Mouse (Mus musculus): ENCODE measurements around the gene Ift27. TPM values are rescaled to one million over a fixed set of nuclear protein-coding genes. Genes with fewer than 3 reads are reported as not detected.

Gene Ift27
- polyA plus RNA-seq, 1 experiment from 2014 or later: 37.1 TPM

GRCm38 (mm10) chr15:78194320-78194719 lies 20.4 kb upstream of the Ift27 start:
- no peak overlapping the region for H3K27ac ChIP-seq (ENCODE audit: low read length)
- peaks cover 2% of the 10 kb centered on the region; the same call in 1 of the 2 replicates for H3K4me1 ChIP-seq (ENCODE audit: control insufficient read depth, insufficient read depth, low read length)
- ATAC-seq (replicated peaks; ENCODE audit: extremely low read depth, insufficient read depth, low FRiP score): no peak
- H3K9ac ChIP-seq (ENCODE audit: low read length): no peak overlapping the region
- peaks cover 17% of the 10 kb centered on the region for H3K27me3 ChIP-seq (ENCODE audit: control insufficient read depth, insufficient read depth, low read length)
- no peak overlapping the region for H3K4me2 ChIP-seq (ENCODE audit: low read depth, low read length)
- no peak overlapping the region for H3K4me3 ChIP-seq (ENCODE audit: low read length)
- H3K36me3 ChIP-seq (ENCODE audit: control insufficient read depth, insufficient read depth): no peaks in the 10 kb centered on the region
- H3K9me3 ChIP-seq (replicated peaks; ENCODE audit: control insufficient read depth, low read length): no peaks in the 10 kb centered on the region
- WGBS: 54% methylated on average over 3 of the region's 3 CpGs

GRCm38 (mm10) chr15:78189636-78190035 lies 15.7 kb upstream of the Ift27 start:
- Histone ChIP-seq H3K4me3 (ENCODE audit: low read length) (no peak overlapping the region), H3K4me2 (ENCODE audit: low read depth, low read length) (no peak overlapping the region), H3K27ac (ENCODE audit: low read length) (no peak overlapping the region), H3K36me3 (ENCODE audit: control insufficient read depth, insufficient read depth) (no peaks in the 10 kb centered on the region), H3K9ac (ENCODE audit: low read length) (no peak overlapping the region), H3K27me3 (ENCODE audit: control insufficient read depth, insufficient read depth, low read length) (peaks cover 9% of the 10 kb centered on the region), H3K4me1 (ENCODE audit: control insufficient read depth, insufficient read depth, low read length) (no peaks in the 10 kb centered on the region), H3K9me3 (replicated peaks; ENCODE audit: control insufficient read depth, low read length) (no peaks in the 10 kb centered on the region)
- 93% methylated on average over 7 of the region's 7 CpGs for WGBS
- ATAC-seq (replicated peaks; ENCODE audit: extremely low read depth, insufficient read depth, low FRiP score): no peak

GRCm38 (mm10) chr15:78188546-78188945 lies 14.6 kb upstream of the Ift27 start:
- no peak overlapping the region for H3K27ac ChIP-seq (ENCODE audit: low read length)
- WGBS: 77% methylated on average over 3 of the region's 3 CpGs
- no peak overlapping the region for H3K9ac ChIP-seq (ENCODE audit: low read length)
- no peaks in the 10 kb centered on the region for H3K4me1 ChIP-seq (ENCODE audit: control insufficient read depth, insufficient read depth, low read length)
- no peaks in the 10 kb centered on the region for H3K9me3 ChIP-seq (replicated peaks; ENCODE audit: control insufficient read depth, low read length)
- no peaks in the 10 kb centered on the region for H3K36me3 ChIP-seq (ENCODE audit: control insufficient read depth, insufficient read depth)
- no peak overlapping the region for H3K4me2 ChIP-seq (ENCODE audit: low read depth, low read length)
- no peak for ATAC-seq (replicated peaks; ENCODE audit: extremely low read depth, insufficient read depth, low FRiP score)
- no peak overlapping the region for H3K4me3 ChIP-seq (ENCODE audit: low read length)
- peaks cover 12% of the 10 kb centered on the region for H3K27me3 ChIP-seq (ENCODE audit: control insufficient read depth, insufficient read depth, low read length)

GRCm38 (mm10) chr15:78186906-78187305 lies 13.0 kb upstream of the Ift27 start:
- 65% methylated on average over 5 of the region's 5 CpGs for WGBS
- H3K4me3 ChIP-seq (ENCODE audit: low read length): no peak overlapping the region

DNA sequence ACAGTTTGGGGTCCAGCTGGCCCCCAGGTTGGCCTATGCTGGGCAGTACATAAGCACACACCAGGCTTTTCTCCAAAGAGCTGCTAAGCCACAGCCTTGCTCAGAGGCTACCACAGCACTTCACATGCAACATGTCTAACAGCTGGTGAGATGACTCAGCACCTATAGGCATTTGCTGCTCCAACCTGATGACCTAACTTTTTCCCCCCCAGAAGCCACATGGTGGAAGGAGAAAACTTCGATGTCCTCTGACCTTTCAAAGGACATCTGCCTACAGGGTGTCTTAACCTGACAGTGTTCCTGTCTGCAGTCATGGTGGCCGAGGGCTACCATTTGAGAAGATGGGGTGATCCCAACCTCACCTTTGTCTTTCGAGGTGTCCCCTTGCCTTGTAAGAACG lies 11.7 kb upstream of the Ift27 start:
- Histone ChIP-seq H3K9ac (ENCODE audit: low read length) (no peak overlapping the region), H3K27me3 (ENCODE audit: control insufficient read depth, insufficient read depth, low read length) (peaks cover 23% of the 10 kb centered on the region), H3K36me3 (ENCODE audit: control insufficient read depth, insufficient read depth) (no peaks in the 10 kb centered on the region), H3K27ac (ENCODE audit: low read length) (no peak overlapping the region), H3K4me3 (ENCODE audit: low read length) (no peak overlapping the region), H3K4me1 (ENCODE audit: control insufficient read depth, insufficient read depth, low read length) (no peaks in the 10 kb centered on the region), H3K9me3 (replicated peaks; ENCODE audit: control insufficient read depth, low read length) (no peaks in the 10 kb centered on the region), H3K4me2 (ENCODE audit: low read depth, low read length) (no peak overlapping the region)
- no peak for ATAC-seq (replicated peaks; ENCODE audit: extremely low read depth, insufficient read depth, low FRiP score)
- 75% methylated on average over 4 of the region's 4 CpGs for WGBS

More at GRCm38 (mm10) chr15:78186906-78187305, 13.0 kb upstream of the Ift27 start:
- no peak for ATAC-seq (replicated peaks; ENCODE audit: extremely low read depth, insufficient read depth, low FRiP score)
- H3K4me1 ChIP-seq (ENCODE audit: control insufficient read depth, insufficient read depth, low read length): no peaks in the 10 kb centered on the region
- H3K4me2 ChIP-seq (ENCODE audit: low read depth, low read length): no peak overlapping the region
- no peaks in the 10 kb centered on the region for H3K36me3 ChIP-seq (ENCODE audit: control insufficient read depth, insufficient read depth)
- no peaks in the 10 kb centered on the region for H3K9me3 ChIP-seq (replicated peaks; ENCODE audit: control insufficient read depth, low read length)
- H3K27ac ChIP-seq (ENCODE audit: low read length): no peak overlapping the region
- H3K9ac ChIP-seq (ENCODE audit: low read length): no peak overlapping the region
- peaks cover 21% of the 10 kb centered on the region for H3K27me3 ChIP-seq (ENCODE audit: control insufficient read depth, insufficient read depth, low read length)

DNA sequence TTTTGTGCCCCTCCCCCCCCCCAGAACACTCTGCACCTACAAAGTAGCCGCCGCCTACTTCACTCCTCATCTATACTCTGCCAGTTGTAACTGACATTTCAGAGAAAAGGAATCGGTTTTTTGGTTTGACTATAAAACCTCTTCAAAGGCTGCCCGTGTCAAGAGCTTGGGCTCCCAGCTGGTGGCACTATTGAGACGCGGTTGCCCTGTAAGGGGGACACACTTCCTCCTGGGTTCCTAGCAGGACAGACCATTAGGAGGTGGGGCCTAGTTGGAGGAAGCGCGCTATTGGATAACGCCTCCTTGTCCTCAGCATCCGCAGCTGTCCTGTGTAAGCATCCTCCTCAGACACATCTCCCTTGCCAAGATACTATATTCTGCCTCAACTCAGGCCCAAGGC lies 10.9 kb upstream of the Ift27 start:
- Histone ChIP-seq H3K27ac (ENCODE audit: low read length) (no peak overlapping the region), H3K4me1 (ENCODE audit: control insufficient read depth, insufficient read depth, low read length) (no peaks in the 10 kb centered on the region), H3K36me3 (ENCODE audit: control insufficient read depth, insufficient read depth) (no peaks in the 10 kb centered on the region), H3K4me2 (ENCODE audit: low read depth, low read length) (no peak overlapping the region), H3K9me3 (replicated peaks; ENCODE audit: control insufficient read depth, low read length) (no peaks in the 10 kb centered on the region), H3K27me3 (ENCODE audit: control insufficient read depth, insufficient read depth, low read length) (peaks cover 23% of the 10 kb centered on the region), H3K4me3 (ENCODE audit: low read length) (no peak overlapping the region), H3K9ac (ENCODE audit: low read length) (no peak overlapping the region)
- 5% methylated on average over 10 of the region's 10 CpGs for WGBS
- 0 out of 2 replicates have a peak, but pooled peaks have one; percentile 49 for ATAC-seq (replicated peaks; ENCODE audit: extremely low read depth, insufficient read depth, low FRiP score)

GRCm38 (mm10) chr15:78181701-78182405 lies 7.9 kb upstream of the Ift27 start:
- H3K36me3 ChIP-seq (ENCODE audit: control insufficient read depth, insufficient read depth): no peaks in the 10 kb centered on the region
- no peak overlapping the region for H3K4me2 ChIP-seq (ENCODE audit: low read depth, low read length)
- H3K4me3 ChIP-seq (ENCODE audit: low read length): no peak overlapping the region
- no peaks in the 10 kb centered on the region for H3K9me3 ChIP-seq (replicated peaks; ENCODE audit: control insufficient read depth, low read length)
- H3K4me1 ChIP-seq (ENCODE audit: control insufficient read depth, insufficient read depth, low read length): no peaks in the 10 kb centered on the region
- WGBS: 26% methylated on average over 8 of the region's 8 CpGs
- no peak overlapping the region for H3K27ac ChIP-seq (ENCODE audit: low read length)
- ATAC-seq (replicated peaks; ENCODE audit: extremely low read depth, insufficient read depth, low FRiP score): no peak
- peaks cover 24% of the 10 kb centered on the region for H3K27me3 ChIP-seq (ENCODE audit: control insufficient read depth, insufficient read depth, low read length)
- no peak overlapping the region for H3K9ac ChIP-seq (ENCODE audit: low read length)

- WGBS: 47% methylated on average over 3 of the region's 3 CpGs
- Histone ChIP-seq H3K9ac (ENCODE audit: low read length) (no peak overlapping the region), H3K4me3 (ENCODE audit: low read length) (no peak overlapping the region), H3K9me3 (replicated peaks; ENCODE audit: control insufficient read depth, low read length) (no peaks in the 10 kb centered on the region), H3K4me2 (ENCODE audit: low read depth, low read length) (no peak overlapping the region), H3K4me1 (ENCODE audit: control insufficient read depth, insufficient read depth, low read length) (peaks cover 1% of the 10 kb centered on the region; the same call in 1 of the 2 replicates), H3K36me3 (ENCODE audit: control insufficient read depth, insufficient read depth) (no peaks in the 10 kb centered on the region), H3K27me3 (ENCODE audit: control insufficient read depth, insufficient read depth, low read length) (peaks cover 23% of the 10 kb centered on the region), H3K27ac (ENCODE audit: low read length) (no peak overlapping the region)
- ATAC-seq (replicated peaks; ENCODE audit: extremely low read depth, insufficient read depth, low FRiP score): no peak
These were observed 5.9 kb upstream of the Ift27 start for GRCm38 (mm10) chr15:78179775-78180174.

DNA sequence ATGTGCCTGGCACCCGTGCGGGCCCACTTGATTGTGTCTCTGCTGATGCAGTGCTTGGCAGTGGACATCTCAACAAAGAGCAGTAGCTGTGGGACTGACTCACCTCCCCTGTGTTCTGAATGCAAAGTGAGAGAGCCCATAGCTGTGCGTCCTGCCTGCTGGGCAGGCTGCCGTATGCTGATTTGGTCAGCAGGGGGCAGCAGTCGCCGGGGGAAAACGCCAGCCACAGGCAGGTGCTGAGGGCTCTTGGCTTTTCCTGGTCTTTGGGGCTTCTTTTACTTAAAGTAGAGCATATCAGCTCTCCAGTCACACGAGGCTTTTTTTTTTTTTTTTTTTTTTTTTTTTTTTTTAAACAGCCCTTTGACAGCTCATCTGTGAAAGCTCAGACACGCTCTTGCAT lies 4.5 kb upstream of the Ift27 start:
- Histone ChIP-seq H3K27me3 (ENCODE audit: control insufficient read depth, insufficient read depth, low read length) (peaks cover 14% of the 10 kb centered on the region), H3K9me3 (replicated peaks; ENCODE audit: control insufficient read depth, low read length) (no peaks in the 10 kb centered on the region), H3K4me3 (ENCODE audit: low read length) (no peak overlapping the region), H3K36me3 (ENCODE audit: control insufficient read depth, insufficient read depth) (no peaks in the 10 kb centered on the region), H3K9ac (ENCODE audit: low read length) (no peak overlapping the region), H3K4me2 (ENCODE audit: low read depth, low read length) (no peak overlapping the region), H3K27ac (ENCODE audit: low read length) (no peak overlapping the region), H3K4me1 (ENCODE audit: control insufficient read depth, insufficient read depth, low read length) (peaks cover 6% of the 10 kb centered on the region; the same call in 1 of the 2 replicates)
- 5% methylated on average over 9 of the region's 9 CpGs for WGBS
- no peak for ATAC-seq (replicated peaks; ENCODE audit: extremely low read depth, insufficient read depth, low FRiP score)

All from heart, embryonic 16.5 days (tissue).